Mouse (Mus musculus) heart, postnatal 0 days (tissue): ENCODE measurements around the gene Psg16. TPM values are rescaled to one million over a fixed set of nuclear protein-coding genes. Genes with fewer than 3 reads are reported as not detected.

Experiments
- ATAC-seq: fragments of 200-750 bp; cut with Nextera tagmentation; 2 replicates; pipeline ENCODE4 v1.8.0; 2017; ENCODE audit warnings: low read depth, moderate number of reproducible peaks, moderate library complexity; ENCODE audit not compliant: insufficient read depth
- DNase-seq: peaks from one replicate; pipeline ENCODE4 v3.0.0-alpha.2; 2016; ENCODE audit warnings: low spot score
- H3K27ac ChIP-seq: fragments of 300-500 bp; sonication (generic); 2 replicates; pipeline ENCODE4 v1.5.1; 2014; ENCODE audit warnings: low read depth, mild to moderate bottlenecking
- H3K27me3 ChIP-seq: fragments of 300-500 bp; sonication (generic); 2 replicates; pipeline ENCODE4 v1.6.1; 2014; ENCODE audit warnings: low read length, mixed read lengths; ENCODE audit not compliant: control insufficient read depth, insufficient read depth
- H3K36me3 ChIP-seq: fragments of 300-500 bp; sonication (generic); replicated peaks from 2 replicates; pipeline ENCODE4 v1.6.1; 2014; ENCODE audit warnings: low read length, mixed read lengths; ENCODE audit not compliant: control insufficient read depth, insufficient read depth
- H3K4me1 ChIP-seq: fragments of 300-500 bp; sonication (generic); 2 replicates; pipeline ENCODE4 v1.6.1; 2014; ENCODE audit warnings: antibody characterized with exemption; ENCODE audit not compliant: control insufficient read depth, insufficient read depth
- H3K4me2 ChIP-seq: fragments of 300-500 bp; sonication (generic); 2 replicates; pipeline ENCODE4 v1.6.1; 2014; ENCODE audit warnings: low read depth, mild to moderate bottlenecking, low read length, moderate library complexity
- H3K4me3 ChIP-seq: fragments of 300-500 bp; sonication (generic); 2 replicates; pipeline ENCODE4 v1.5.1; 2014; ENCODE audit warnings: low read depth, low read length
- H3K9ac ChIP-seq: fragments of 300-500 bp; sonication (generic); replicated peaks from 2 replicates; pipeline ENCODE4 v1.6.1; 2014; ENCODE audit warnings: low read depth, low read length, mixed read lengths
- H3K9me3 ChIP-seq: fragments of 300-500 bp; sonication (generic); replicated peaks from 2 replicates; pipeline ENCODE4 v1.6.1; 2016; ENCODE audit warnings: low read length; ENCODE audit not compliant: control insufficient read depth
- CTCF ChIP-seq: IDR thresholded peaks from 2 replicates; pipeline ENCODE4 v1.5.1; 2016; ENCODE audit warnings: antibody characterized with exemption, control low read depth, low read depth
- EP300 ChIP-seq: IDR thresholded peaks from 2 replicates; pipeline ENCODE4 v1.6.1; 2016; ENCODE audit warnings: antibody characterized with exemption, low read depth
- WGBS: fragments of 180-500 bp; shearing (Covaris S2); extraction: QIAGEN DNeasy Blood & Tissue Kit; methylation state at CpG from one replicate; pipeline ENCODE4 v1.1.7; 2014; 5-methylcytosine and 5-hydroxymethylcytosine counted together
- polyA plus RNA-seq: library from polyadenylated mRNA; unstranded; fragments of >200 nt; fragmentation: Nextera tagmentation; extraction: Ambion mirVana; gene quantifications from 2 replicates; pipeline ENCODE4 v1.2.1, GENCODE M21; 2015
- total RNA-seq: library from RNA; depleted of rRNA; stranded (reverse); fragments of >200 nt; gene quantifications from 2 replicates; pipeline ENCODE4 v1.2.3, GENCODE M21; 2014; ENCODE audit warnings: low replicate concordance

Gene Psg16
- total and polyA plus RNA-seq, 2 experiments from 2014 or later, result 0.12 TPM; not detected in 1

GRCm38 (mm10) chr7:17073513-17073903, 332 bp upstream of the Psg16 start:
- TF ChIP-seq CTCF (no peak), EP300 (no peak)
- Histone ChIP-seq H3K9ac (no peak overlapping the region), H3K9me3 (no peaks in the 10 kb centered on the region), H3K36me3 (no peaks in the 10 kb centered on the region), H3K4me2 (no peak overlapping the region), H3K27ac (no peak overlapping the region), H3K27me3 (no peaks in the 10 kb centered on the region), H3K4me3 (no peak overlapping the region), H3K4me1 (no peaks in the 10 kb centered on the region)
- DNase-seq, result no peak
- WGBS, result 55% methylated on average over 5 of the region's 5 CpGs
- ATAC-seq, result no peak

- 85% methylated on average over 1 of the region's 1 CpGs for WGBS
- no peak for DNase-seq
- Histone ChIP-seq H3K36me3 (no peaks in the 10 kb centered on the region), H3K27me3 (no peaks in the 10 kb centered on the region), H3K4me3 (no peak overlapping the region), H3K9ac (no peak overlapping the region), H3K9me3 (no peaks in the 10 kb centered on the region), H3K27ac (no peak overlapping the region), H3K4me1 (no peaks in the 10 kb centered on the region), H3K4me2 (no peak overlapping the region)
- no peak for ATAC-seq
- TF ChIP-seq CTCF (no peak), EP300 (no peak)
Measured at GRCm38 (mm10) chr7:17076542-17076941, 2.7 kb downstream of the Psg16 start.

- ATAC-seq (no peak), DNase-seq (no peak)
- TF ChIP-seq EP300, result no peak
- H3K9me3 ChIP-seq, result no peaks in the 10 kb centered on the region
- no peaks in the 10 kb centered on the region for H3K27me3 ChIP-seq
- no peak overlapping the region for H3K27ac ChIP-seq
- no peaks in the 10 kb centered on the region for H3K4me1 ChIP-seq
- H3K4me2 ChIP-seq, result no peak overlapping the region
- H3K9ac ChIP-seq, result no peak overlapping the region
- H3K4me3 ChIP-seq, result no peak overlapping the region
- H3K36me3 ChIP-seq, result no peaks in the 10 kb centered on the region
- WGBS, result 76% methylated on average over 7 of the region's 7 CpGs
Measured at GRCm38 (mm10) chr7:17078076-17078654, 4.3 kb downstream of the Psg16 start.

GRCm38 (mm10) chr7:17082766-17083165, 8.9 kb downstream of the Psg16 start:
- H3K9ac ChIP-seq, result no peak overlapping the region
- H3K36me3 ChIP-seq, result no peaks in the 10 kb centered on the region

GRCm38 (mm10) chr7:17087731-17088130, 13.9 kb downstream of the Psg16 start:
- Histone ChIP-seq H3K27me3 (no peaks in the 10 kb centered on the region), H3K9ac (no peak overlapping the region), H3K4me3 (no peak overlapping the region), H3K4me1 (no peaks in the 10 kb centered on the region), H3K36me3 (no peaks in the 10 kb centered on the region), H3K9me3 (no peaks in the 10 kb centered on the region), H3K4me2 (no peak overlapping the region), H3K27ac (no peak overlapping the region)
- TF ChIP-seq CTCF (no peak), EP300 (no peak)
- DNase-seq (no peak), ATAC-seq (no peak)
- 67% methylated on average over 3 of the region's 3 CpGs for WGBS

More at GRCm38 (mm10) chr7:17082766-17083165, 8.9 kb downstream of the Psg16 start:
- H3K4me3 ChIP-seq, result no peak overlapping the region
- no peak for ATAC-seq
- H3K4me2 ChIP-seq, result no peak overlapping the region
- DNase-seq, result no peak
- H3K27ac ChIP-seq, result no peak overlapping the region
- H3K4me1 ChIP-seq, result no peaks in the 10 kb centered on the region
- no peaks in the 10 kb centered on the region for H3K27me3 ChIP-seq
- no peaks in the 10 kb centered on the region for H3K9me3 ChIP-seq
- 65% methylated on average over 4 of the region's 4 CpGs for WGBS
- TF ChIP-seq CTCF, result no peak
- TF ChIP-seq EP300, result no peak

GRCm38 (mm10) chr7:17090058-17090585, 16.3 kb downstream of the Psg16 start:
- Histone ChIP-seq H3K9me3 (no peaks in the 10 kb centered on the region), H3K4me1 (no peaks in the 10 kb centered on the region), H3K27me3 (no peaks in the 10 kb centered on the region), H3K4me2 (no peak overlapping the region), H3K27ac (no peak overlapping the region), H3K4me3 (no peak overlapping the region), H3K9ac (no peak overlapping the region), H3K36me3 (no peaks in the 10 kb centered on the region)
- 58% methylated on average over 3 of the region's 3 CpGs for WGBS
- ATAC-seq, result no peak
- TF ChIP-seq EP300 (no peak), CTCF (no peak)
- no peak for DNase-seq
